Mouse (Mus musculus) adrenal gland, postnatal 4 days (tissue): ENCODE data around the gene H2-Eb1. TPM values are rescaled to one million over a fixed set of nuclear protein-coding genes. Genes with fewer than 3 reads are reported as not detected.

Source experiments
- total RNA-seq, 2 experiments: library from RNA; stranded (reverse); gene quantifications; 2 replicates each; pipeline ENCODE4 v1.2.3; 2021

Gene H2-Eb1
- total RNA-seq, 2 experiments from 2014 or later: 5.7 to 12.3 TPM

Other genes starting within 250 kb of the H2-Eb1 start
- under 1 TPM in 1 of 2 experiments, not detected in 1; 0.31 TPM for gene H2-Oa, start 213.5 kb upstream of the H2-Eb1 start, total RNA-seq
- gene H2-DMa, start 186.3 kb upstream of the H2-Eb1 start, total RNA-seq: 10 to 100 TPM; 11.2 to 11.7 TPM
- gene Brd2, start 183.2 kb upstream of the H2-Eb1 start, total RNA-seq: 100 to 1,000 TPM; 225 to 226 TPM
- 1 to 10 TPM; 1.2 to 3.0 TPM for gene H2-DMb2, start 162.6 kb upstream of the H2-Eb1 start, total RNA-seq
- gene H2-DMb1, start 152.8 kb upstream of the H2-Eb1 start, total RNA-seq: 1 to 10 TPM; 1.9 to 3.8 TPM
- 10 to 100 TPM; 20.8 to 22.1 TPM for gene Tap1, start 118.3 kb upstream of the H2-Eb1 start, total RNA-seq
- 10 to 100 TPM; 12.6 to 15.0 TPM for gene Psmb9, start 118.1 kb upstream of the H2-Eb1 start, total RNA-seq
- 10 to 100 TPM; 25.0 to 27.4 TPM for gene Psmb8, start 108.1 kb upstream of the H2-Eb1 start, total RNA-seq
- gene Tap2, start 102.3 kb upstream of the H2-Eb1 start, total RNA-seq: 10 to 100 TPM; 32.9 to 33.2 TPM
- under 1 TPM; 0.28 to 0.65 TPM for gene H2-Ob, start 67.0 kb upstream of the H2-Eb1 start, total RNA-seq
- 10 to 100 TPM; 11.1 to 12.8 TPM for gene H2-Ab1, start 48.2 kb upstream of the H2-Eb1 start, total RNA-seq
- gene H2-Aa, start 18.0 kb upstream of the H2-Eb1 start, total RNA-seq: 10 to 100 TPM in 1 of 2 experiments, 1 to 10 TPM in 1; 9.1 to 15.9 TPM
- not detected for gene H2-Eb2, start 19.8 kb downstream of the H2-Eb1 start, total RNA-seq
- gene Btnl2, start 49.0 kb downstream of the H2-Eb1 start, total RNA-seq: under 1 TPM; 0.45 TPM
- not detected for gene Btnl1, start 71.3 kb downstream of the H2-Eb1 start, total RNA-seq
- 1 to 10 TPM; 5.8 to 6.3 TPM for gene BC051142, start 93.0 kb downstream of the H2-Eb1 start, total RNA-seq
- gene Btnl4, start 171.5 kb downstream of the H2-Eb1 start, total RNA-seq: not detected
- not detected for gene Btnl6, start 211.5 kb downstream of the H2-Eb1 start, total RNA-seq